Mouse (Mus musculus) midbrain, embryonic 12.5 days (tissue): ENCODE data around the gene Cpd. TPM values are rescaled to one million over a fixed set of nuclear protein-coding genes. Genes with fewer than 3 reads are reported as not detected.

ENCODE experiments used
- ATAC-seq: fragments of 200-750 bp; cut with Nextera tagmentation; 2 replicates; pipeline ENCODE4 v1.8.0; 2017; ENCODE audit warnings: low read depth, moderate TSS enrichment, moderate library complexity; ENCODE audit not compliant: low FRiP score
- H3K27ac ChIP-seq: fragments of 300-500 bp; sonication (generic); replicated peaks from 2 replicates; pipeline ENCODE4 v1.5.1; 2016; ENCODE audit warnings: mild to moderate bottlenecking
- H3K27me3 ChIP-seq: fragments of 300-500 bp; sonication (generic); 2 replicates; pipeline ENCODE4 v1.6.1; 2016; ENCODE audit warnings: mild to moderate bottlenecking
- H3K36me3 ChIP-seq: fragments of 300-500 bp; sonication (generic); 2 replicates; pipeline ENCODE4 v1.6.1; 2016
- H3K4me1 ChIP-seq: fragments of 300-500 bp; sonication (generic); 2 replicates; pipeline ENCODE4 v1.6.1; 2016
- H3K4me2 ChIP-seq: fragments of 300-500 bp; sonication (generic); replicated peaks from 2 replicates; pipeline ENCODE4 v1.6.1; 2016; ENCODE audit warnings: mild to moderate bottlenecking, moderate library complexity
- H3K4me3 ChIP-seq: fragments of 300-500 bp; sonication (generic); 2 replicates; pipeline ENCODE4 v1.5.1; 2016; ENCODE audit warnings: mild to moderate bottlenecking
- H3K9ac ChIP-seq: fragments of 300-500 bp; sonication (generic); replicated peaks from 2 replicates; pipeline ENCODE4 v1.6.1; 2016; ENCODE audit warnings: mild to moderate bottlenecking, moderate library complexity
- H3K9me3 ChIP-seq: fragments of 300-500 bp; sonication (generic); 2 replicates; pipeline ENCODE4 v1.6.1; 2016; ENCODE audit warnings: mild to moderate bottlenecking
- WGBS: fragments of 180-500 bp; shearing (Covaris S2); methylation state at CpG from one replicate; pipeline ENCODE4 v1.1.7; 2016; 5-methylcytosine and 5-hydroxymethylcytosine counted together
- polyA plus RNA-seq: library from polyadenylated mRNA; unstranded; fragments of >200 nt; fragmentation: Nextera tagmentation; extraction: Ambion mirVana; gene quantifications from 2 replicates; pipeline ENCODE4 v1.2.1, GENCODE M21; 2016

The Cpd gene
- polyA plus RNA-seq, 1 experiment from 2014 or later: 13.7 TPM

DNA sequence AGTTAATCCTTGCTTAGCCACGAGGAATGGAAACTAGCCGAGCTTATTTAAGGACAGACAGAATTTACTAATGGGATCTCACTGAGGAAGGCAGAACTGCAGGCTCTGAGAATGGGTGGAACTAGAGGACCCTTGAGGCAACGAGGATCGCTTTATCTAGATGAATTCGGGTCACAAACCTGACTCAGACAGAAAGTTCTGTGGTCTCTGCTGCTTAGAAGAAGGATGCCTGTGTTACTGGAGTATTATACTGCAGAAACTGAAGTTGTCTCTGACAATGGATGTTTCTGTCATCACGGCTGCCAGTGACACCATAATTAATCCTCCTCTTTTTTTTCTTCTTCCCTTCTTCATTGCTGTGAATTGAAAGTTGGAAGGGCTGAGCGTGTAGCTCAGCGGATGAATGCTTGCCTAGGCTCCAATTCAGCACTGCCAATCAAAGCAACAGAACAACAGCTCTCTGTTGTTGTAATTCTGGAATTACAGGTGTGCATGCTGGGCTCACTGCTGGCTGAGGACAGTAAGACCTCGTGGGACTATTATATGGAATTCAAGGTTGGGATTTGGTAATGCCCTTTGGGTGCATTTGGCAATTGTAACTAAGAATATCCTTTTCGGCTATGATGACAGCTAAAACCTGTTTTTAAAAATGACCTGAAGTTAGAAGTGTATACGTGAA is 25.9 kb upstream of the Cpd start:
- no peak overlapping the region for H3K4me3 ChIP-seq
- WGBS: 61% methylated on average over 11 of the region's 11 CpGs
- ATAC-seq: no peak

DNA sequence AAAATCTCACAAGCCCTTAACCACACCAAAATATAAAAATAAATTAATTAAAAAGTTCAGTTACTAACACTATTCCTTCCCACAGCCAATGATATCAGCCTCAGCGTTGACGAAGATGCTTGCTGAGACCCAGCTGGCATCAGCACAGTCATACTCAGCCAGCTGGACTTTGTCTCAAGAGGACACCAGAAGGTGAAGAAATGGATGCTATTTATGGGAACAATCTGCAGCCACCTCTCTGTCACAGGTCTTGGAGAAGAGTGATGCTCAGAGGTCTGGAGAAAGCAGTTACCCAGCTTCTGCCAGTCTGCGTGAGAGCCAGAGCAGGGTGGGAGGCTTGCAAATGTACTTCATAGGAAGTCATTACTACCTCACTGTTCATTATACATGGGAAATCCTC is 14.4 kb upstream of the Cpd start:
- no peak overlapping the region for H3K27ac ChIP-seq
- 96% methylated on average over 3 of the region's 3 CpGs for WGBS
- no peak for ATAC-seq

More for the DNA sequence above, 25.9 kb upstream of the Cpd start:
- H3K9ac ChIP-seq: no peak overlapping the region
- H3K27me3 ChIP-seq: no peaks in the 10 kb centered on the region
- H3K4me2 ChIP-seq: no peak overlapping the region
- no peaks in the 10 kb centered on the region for H3K9me3 ChIP-seq
- no peak overlapping the region for H3K27ac ChIP-seq
- no peaks in the 10 kb centered on the region for H3K4me1 ChIP-seq
- no peaks in the 10 kb centered on the region for H3K36me3 ChIP-seq

DNA sequence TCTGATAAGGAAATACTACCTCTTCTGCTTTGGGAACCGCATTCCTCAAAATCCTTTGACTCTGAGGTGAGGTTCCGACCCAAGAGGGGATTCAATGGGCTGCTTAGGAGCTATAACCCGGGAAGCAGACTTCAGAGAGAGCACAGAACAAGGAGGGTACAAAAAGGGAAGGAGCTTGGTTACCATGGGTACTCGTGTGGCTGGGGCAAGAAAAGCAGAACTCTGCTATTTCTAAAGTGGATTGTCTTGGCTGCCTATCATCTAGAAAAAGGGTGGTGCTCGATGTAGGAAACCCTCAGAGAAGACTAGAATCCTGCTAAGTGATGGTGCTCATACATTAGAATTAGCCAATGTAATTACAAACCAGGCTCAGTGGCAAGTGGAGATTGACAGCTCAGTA is 12.4 kb upstream of the Cpd start:
- H3K4me3 ChIP-seq: no peak overlapping the region
- no peak overlapping the region for H3K9ac ChIP-seq
- WGBS: 46% methylated on average over 5 of the region's 5 CpGs
- H3K27ac ChIP-seq: no peak overlapping the region
- H3K4me2 ChIP-seq: no peak overlapping the region
- no peaks in the 10 kb centered on the region for H3K36me3 ChIP-seq
- no peaks in the 10 kb centered on the region for H3K27me3 ChIP-seq
- H3K4me1 ChIP-seq: peaks cover 7% of the 10 kb centered on the region; the same call in 1 of the 2 replicates
- no peaks in the 10 kb centered on the region for H3K9me3 ChIP-seq
- ATAC-seq: no peak

More for the DNA sequence above, 14.4 kb upstream of the Cpd start:
- Histone ChIP-seq H3K27me3 (no peaks in the 10 kb centered on the region), H3K4me3 (no peak overlapping the region), H3K4me2 (no peak overlapping the region), H3K4me1 (no peaks in the 10 kb centered on the region), H3K36me3 (no peaks in the 10 kb centered on the region), H3K9me3 (no peaks in the 10 kb centered on the region), H3K9ac (no peak overlapping the region)

DNA sequence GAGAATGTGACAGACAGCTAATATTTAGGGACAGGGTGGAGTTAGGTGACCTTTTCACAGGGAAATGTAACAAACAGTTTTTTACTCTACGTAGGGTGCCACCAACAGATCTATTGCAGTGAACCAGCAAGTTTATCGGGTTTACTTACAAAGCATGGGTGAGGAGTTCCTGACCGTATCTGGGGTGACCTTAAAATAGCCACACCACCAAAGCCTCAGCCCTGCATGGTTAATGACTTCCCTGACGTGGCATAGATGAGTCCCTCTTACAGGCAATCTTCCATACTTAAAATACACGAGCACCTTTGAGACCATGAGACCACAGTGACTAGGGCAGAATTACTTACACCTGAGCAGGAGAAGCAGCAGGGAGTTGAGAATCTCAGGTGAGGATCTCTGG is 12.0 kb upstream of the Cpd start:
- H3K4me1 ChIP-seq: peaks cover 7% of the 10 kb centered on the region; the same call in 1 of the 2 replicates
- no peaks in the 10 kb centered on the region for H3K36me3 ChIP-seq
- no peak overlapping the region for H3K4me2 ChIP-seq
- WGBS: 82% methylated on average over 5 of the region's 5 CpGs
- ATAC-seq: no peak
- no peak overlapping the region for H3K4me3 ChIP-seq
- H3K27me3 ChIP-seq: no peaks in the 10 kb centered on the region
- no peak overlapping the region for H3K9ac ChIP-seq
- H3K9me3 ChIP-seq: no peaks in the 10 kb centered on the region
- no peak overlapping the region for H3K27ac ChIP-seq

DNA sequence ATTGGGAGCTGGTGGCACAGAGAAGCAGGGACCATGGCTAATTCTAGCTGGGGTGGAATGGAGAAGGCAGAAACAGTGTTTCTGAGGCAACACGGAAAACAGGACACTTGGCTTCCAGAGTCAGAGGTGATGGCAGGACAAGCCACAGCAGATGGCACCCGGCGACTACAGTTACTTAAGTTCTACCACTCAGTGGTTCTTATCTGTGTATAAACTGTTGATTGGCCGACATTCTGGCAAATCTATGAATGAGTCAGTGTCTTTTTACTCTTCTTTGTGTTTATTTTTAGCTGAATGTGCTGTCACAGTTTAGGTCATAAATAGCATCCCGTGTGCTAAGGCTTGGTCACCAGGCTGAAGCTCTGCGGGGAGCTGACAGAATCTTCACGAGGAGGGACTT is 10.3 kb upstream of the Cpd start:
- WGBS: 89% methylated on average over 7 of the region's 7 CpGs
- H3K4me2 ChIP-seq: no peak overlapping the region
- no peak for ATAC-seq
- no peak overlapping the region for H3K4me3 ChIP-seq
- H3K9me3 ChIP-seq: no peaks in the 10 kb centered on the region
- H3K36me3 ChIP-seq: no peaks in the 10 kb centered on the region
- no peak overlapping the region for H3K9ac ChIP-seq
- H3K27me3 ChIP-seq: no peaks in the 10 kb centered on the region
- no peak overlapping the region for H3K27ac ChIP-seq
- peaks cover 7% of the 10 kb centered on the region; the same call in 1 of the 2 replicates for H3K4me1 ChIP-seq

DNA sequence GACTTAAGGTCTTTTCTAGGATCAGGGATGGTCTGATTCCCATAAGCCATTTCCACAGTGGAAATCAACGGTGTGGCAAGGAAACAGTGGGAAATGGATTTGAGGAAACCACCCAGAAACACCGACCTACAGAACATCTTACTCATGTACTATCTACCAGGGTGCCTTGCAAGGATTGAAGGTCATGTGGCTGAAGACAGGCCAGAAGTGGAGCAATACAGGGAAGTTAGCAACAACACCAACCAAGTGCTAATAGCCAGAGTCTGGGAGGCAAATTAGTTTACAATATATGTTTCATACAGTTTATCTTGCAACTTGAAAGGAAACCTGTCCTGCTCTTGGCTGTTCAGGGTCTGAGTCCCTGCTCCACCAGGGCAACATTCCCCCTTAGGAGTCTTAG is 9.8 kb upstream of the Cpd start:
- WGBS: 97% methylated on average over 2 of the region's 2 CpGs
- ATAC-seq: no peak
- Histone ChIP-seq H3K4me2 (no peak overlapping the region), H3K9me3 (no peaks in the 10 kb centered on the region), H3K27ac (no peak overlapping the region), H3K27me3 (no peaks in the 10 kb centered on the region), H3K4me3 (no peak overlapping the region), H3K4me1 (peaks cover 7% of the 10 kb centered on the region; the same call in 1 of the 2 replicates), H3K36me3 (no peaks in the 10 kb centered on the region), H3K9ac (no peak overlapping the region)

DNA sequence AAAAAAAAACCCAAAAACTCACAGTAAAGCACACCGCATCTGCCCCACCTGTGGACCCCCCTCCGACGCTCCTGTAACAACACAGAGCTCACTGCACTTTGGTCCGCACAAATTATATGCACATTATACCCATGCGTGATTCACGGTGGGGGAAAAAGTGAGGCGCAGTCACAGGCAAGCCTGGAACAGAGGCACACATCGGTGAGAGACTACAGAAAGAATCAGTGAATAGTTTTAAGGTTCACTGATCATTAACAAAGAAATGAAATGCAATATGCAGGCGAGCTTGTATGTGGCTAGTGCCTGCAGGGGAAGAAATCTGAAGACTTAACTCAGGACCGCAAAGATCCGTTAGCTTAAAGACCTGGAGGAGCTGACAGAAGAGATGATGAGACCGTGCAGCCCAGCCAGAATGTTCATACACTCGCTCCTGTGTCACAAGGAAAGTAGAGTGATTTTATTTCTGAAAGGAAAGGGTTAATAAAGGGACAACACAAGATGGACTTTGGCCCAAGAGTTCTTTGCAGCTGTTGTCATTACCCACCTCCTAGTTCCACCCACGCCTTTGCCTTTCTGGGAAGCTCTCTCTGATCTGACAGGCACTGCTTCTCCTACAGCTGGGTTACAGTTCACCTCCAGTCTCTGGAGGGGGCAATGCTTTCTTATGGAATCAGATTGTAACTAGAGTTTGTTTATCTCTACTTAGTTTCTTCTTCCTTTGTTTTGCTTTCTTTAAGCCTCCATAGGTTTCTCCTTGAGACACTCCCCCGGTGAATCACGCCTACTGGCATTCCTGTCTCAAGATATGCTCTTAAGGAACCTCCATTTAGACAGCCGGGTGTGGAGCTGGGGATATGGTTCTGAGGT is 7.9 kb upstream of the Cpd start:
- no peak overlapping the region for H3K4me3 ChIP-seq
- ATAC-seq: no peak
- no peak overlapping the region for H3K27ac ChIP-seq
- H3K9ac ChIP-seq: no peak overlapping the region
- 51% methylated on average over 17 of the region's 17 CpGs for WGBS
- H3K27me3 ChIP-seq: no peaks in the 10 kb centered on the region
- no peaks in the 10 kb centered on the region for H3K9me3 ChIP-seq
- H3K36me3 ChIP-seq: no peaks in the 10 kb centered on the region
- H3K4me2 ChIP-seq: 0 out of 2 replicates have a peak overlapping the region, but pooled peaks have one; percentile 2
- H3K4me1 ChIP-seq: peaks cover 7% of the 10 kb centered on the region; the same call in 1 of the 2 replicates

DNA sequence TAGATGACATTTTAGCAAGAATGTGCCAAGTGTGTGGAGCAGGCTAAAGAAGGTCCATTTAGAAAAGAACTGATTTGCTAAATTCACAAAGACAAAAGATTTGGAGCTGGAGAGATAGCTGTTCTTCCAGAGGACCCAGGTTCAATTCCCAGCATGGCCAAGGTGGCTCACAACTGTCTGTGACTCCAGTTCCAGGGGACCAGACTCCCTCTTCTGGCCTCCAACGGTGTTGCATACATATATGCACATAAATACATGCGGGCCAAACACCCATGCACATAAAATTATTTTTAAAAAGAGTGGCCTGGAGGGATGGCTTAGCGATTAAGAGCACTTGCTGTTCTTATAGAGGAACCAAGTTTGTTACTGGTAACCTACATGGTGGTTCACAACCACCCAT is 4.7 kb upstream of the Cpd start:
- WGBS: 74% methylated on average over 3 of the region's 3 CpGs
- H3K9ac ChIP-seq: no peak overlapping the region
- no peak overlapping the region for H3K4me2 ChIP-seq
- peaks cover 11% of the 10 kb centered on the region for H3K4me1 ChIP-seq
- H3K36me3 ChIP-seq: no peaks in the 10 kb centered on the region
- no peaks in the 10 kb centered on the region for H3K27me3 ChIP-seq
- no peak overlapping the region for H3K4me3 ChIP-seq
- no peaks in the 10 kb centered on the region for H3K9me3 ChIP-seq
- no peak for ATAC-seq
- no peak overlapping the region for H3K27ac ChIP-seq

DNA sequence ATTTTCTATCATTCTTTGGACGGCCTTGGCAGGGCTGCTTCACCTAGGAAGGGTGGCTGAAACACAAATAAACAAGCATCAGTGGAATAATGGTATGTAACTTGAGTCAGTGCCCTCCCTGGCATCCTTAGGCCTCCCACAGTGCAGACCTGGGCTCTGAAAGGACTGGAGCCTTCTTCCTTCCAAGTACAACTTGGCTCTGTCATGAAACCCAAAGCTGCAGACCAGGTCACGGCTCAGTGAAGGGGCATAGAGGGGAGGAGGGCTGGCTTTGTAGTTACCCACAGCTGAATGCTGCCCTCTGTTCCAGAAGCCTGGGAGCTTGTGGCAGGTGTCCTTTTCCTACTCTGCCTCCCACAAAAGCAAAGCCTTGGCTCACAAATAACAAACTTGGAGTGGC is 2.8 kb upstream of the Cpd start:
- no peak overlapping the region for H3K9ac ChIP-seq

DNA sequence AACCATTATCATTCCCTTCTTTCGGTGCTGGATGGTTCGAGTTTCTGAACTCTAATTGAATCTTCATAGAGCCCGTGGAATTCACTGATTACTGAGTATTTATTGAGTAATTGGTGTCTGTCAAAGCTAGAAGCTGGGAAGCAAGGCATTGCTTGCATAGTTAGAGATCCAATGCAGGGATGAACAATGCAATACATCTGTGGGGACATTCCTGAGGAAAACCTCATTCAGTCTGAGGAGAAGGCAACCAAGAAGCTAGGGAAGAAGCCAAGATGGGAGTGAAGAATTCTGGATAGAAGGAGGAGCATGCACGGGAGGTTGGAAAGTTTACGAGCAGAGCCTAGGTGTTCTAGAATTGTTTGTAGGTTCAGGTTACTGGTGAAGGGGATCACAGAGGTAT is 1.3 kb upstream of the Cpd start:
- no peaks in the 10 kb centered on the region for H3K9me3 ChIP-seq
- H3K4me2 ChIP-seq: no peak overlapping the region
- no peak overlapping the region for H3K9ac ChIP-seq
- H3K4me3 ChIP-seq: no peak overlapping the region
- WGBS: 87% methylated on average over 5 of the region's 5 CpGs
- no peaks in the 10 kb centered on the region for H3K36me3 ChIP-seq
- H3K27ac ChIP-seq: no peak overlapping the region
- peaks cover 30% of the 10 kb centered on the region for H3K4me1 ChIP-seq
- H3K27me3 ChIP-seq: no peaks in the 10 kb centered on the region
- no peak for ATAC-seq

More for the DNA sequence above, 2.8 kb upstream of the Cpd start:
- Histone ChIP-seq H3K4me1 (peaks cover 25% of the 10 kb centered on the region), H3K27me3 (no peaks in the 10 kb centered on the region), H3K27ac (no peak overlapping the region), H3K4me2 (no peak overlapping the region), H3K4me3 (no peak overlapping the region), H3K36me3 (no peaks in the 10 kb centered on the region), H3K9me3 (no peaks in the 10 kb centered on the region)
- ATAC-seq: no peak
- WGBS: 40% methylated on average over 2 of the region's 2 CpGs

DNA sequence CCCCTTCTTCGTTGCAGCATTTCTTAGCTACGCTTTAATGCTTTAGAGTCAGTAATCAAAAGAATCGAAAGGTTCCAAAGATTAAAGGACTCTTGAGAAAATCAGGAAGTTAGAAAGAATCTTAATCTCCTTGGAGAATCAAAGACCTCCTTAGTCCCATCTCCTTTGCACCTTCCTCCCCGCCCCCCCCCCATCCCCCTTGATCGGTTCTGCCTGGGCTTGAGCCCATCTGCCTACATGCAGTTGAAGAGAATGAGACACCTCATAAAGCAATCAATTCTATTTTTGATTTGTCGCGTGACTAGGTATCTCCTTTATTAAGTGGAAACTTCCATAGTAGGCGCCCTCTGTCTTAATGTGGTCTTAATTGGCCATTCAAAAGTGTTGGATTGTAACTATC is 536 bp upstream of the Cpd start:
- H3K9ac ChIP-seq: no peak overlapping the region; the same call in 1 of the 2 replicates

More for the DNA sequence above, 536 bp upstream of the Cpd start:
- peak overlapping the region; percentile 96 for H3K4me3 ChIP-seq
- no peak overlapping the region for H3K27ac ChIP-seq
- H3K36me3 ChIP-seq: no peaks in the 10 kb centered on the region
- H3K27me3 ChIP-seq: no peaks in the 10 kb centered on the region
- WGBS: 20% methylated on average over 8 of the region's 8 CpGs
- no peaks in the 10 kb centered on the region for H3K9me3 ChIP-seq
- ATAC-seq: no peak
- peaks cover 33% of the 10 kb centered on the region for H3K4me1 ChIP-seq
- H3K4me2 ChIP-seq: peak overlapping the region; percentile 97
